Mouse (Mus musculus) neural tube, embryonic 14.5 days (tissue): Measurements from ENCODE around the gene Polr2e. TPM values are rescaled to one million over a fixed set of nuclear protein-coding genes. Genes with fewer than 3 reads are reported as not detected.

Source experiments
- ATAC-seq: fragments of 200-750 bp; cut with Nextera tagmentation; 2 replicates; pipeline ENCODE4 v1.8.0; 2017; ENCODE audit warnings: low read depth, mild to moderate bottlenecking, moderate TSS enrichment, moderate library complexity
- H3K27ac ChIP-seq: fragments of 300-500 bp; sonication (generic); 2 replicates; pipeline ENCODE4 v1.5.1; 2014; ENCODE audit warnings: low read depth, mild to moderate bottlenecking, control low read depth, low read length, moderate library complexity, mixed read lengths
- H3K27me3 ChIP-seq: fragments of 300-500 bp; sonication (generic); 2 replicates; pipeline ENCODE4 v1.6.1; 2014; ENCODE audit warnings: low read length; ENCODE audit not compliant: control insufficient read depth, insufficient read depth
- H3K36me3 ChIP-seq: fragments of 300-500 bp; sonication (generic); 2 replicates; pipeline ENCODE4 v1.6.1; 2014; ENCODE audit warnings: low read length, mixed read lengths; ENCODE audit not compliant: control insufficient read depth, insufficient read depth
- H3K4me1 ChIP-seq: fragments of 300-500 bp; sonication (generic); 2 replicates; pipeline ENCODE4 v1.6.1; 2014; ENCODE audit warnings: low read length; ENCODE audit not compliant: control insufficient read depth, insufficient read depth
- H3K4me2 ChIP-seq: fragments of 300-500 bp; sonication (generic); 2 replicates; pipeline ENCODE4 v1.6.1; 2014; ENCODE audit warnings: mild to moderate bottlenecking, low read depth, low read length, control low read depth
- H3K4me3 ChIP-seq: fragments of 300-500 bp; sonication (generic); 2 replicates; pipeline ENCODE4 v1.5.1; 2014; ENCODE audit warnings: low read depth, low read length, control low read depth, mixed read lengths
- H3K9ac ChIP-seq: fragments of 300-500 bp; sonication (generic); replicated peaks from 2 replicates; pipeline ENCODE4 v1.6.1; 2014; ENCODE audit warnings: low read depth, mild to moderate bottlenecking, control low read depth, low read length, mixed read lengths
- H3K9me3 ChIP-seq: fragments of 300-500 bp; sonication (generic); 2 replicates; pipeline ENCODE4 v1.6.1; 2016; ENCODE audit warnings: low read length; ENCODE audit not compliant: control insufficient read depth
- WGBS: fragments of 180-500 bp; shearing (Covaris S2); extraction: QIAGEN DNeasy Blood & Tissue Kit; methylation state at CpG from one replicate; pipeline ENCODE4 v1.1.7; 2014; 5-methylcytosine and 5-hydroxymethylcytosine counted together
- polyA plus RNA-seq: library from polyadenylated mRNA; unstranded; fragments of >200 nt; fragmentation: Nextera tagmentation; extraction: Ambion mirVana; gene quantifications from 2 replicates; pipeline ENCODE4 v1.2.1, GENCODE M21; 2014

Gene Polr2e
- polyA plus RNA-seq: 138 and 145 TPM in 2 replicates

DNA sequence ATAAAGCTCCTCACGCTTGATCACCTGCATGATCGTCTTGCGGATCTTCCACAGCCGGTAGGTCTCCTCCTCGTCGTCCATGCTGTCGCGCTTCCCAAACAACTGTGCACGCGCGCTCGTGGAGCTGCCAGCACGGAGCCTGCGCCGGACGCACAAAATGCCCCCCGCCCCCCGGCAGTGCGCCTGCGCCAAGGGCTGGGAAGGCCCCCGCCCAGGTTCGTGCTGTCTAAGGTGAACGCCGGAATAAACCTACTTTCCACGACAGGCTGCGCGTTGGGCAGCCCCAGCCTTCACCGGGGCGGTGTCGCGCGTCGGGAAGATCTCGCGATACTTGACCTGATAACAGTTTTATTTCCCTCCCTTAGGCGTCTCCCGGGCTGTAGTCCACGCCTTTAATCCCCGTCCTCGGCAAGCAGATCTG lies at the start of gene Polr2e:
Gene Polr2e (minus strand): TSS at position 237 of the 421 bp plus-strand sequence.
- Histone ChIP-seq H3K27ac (peak within 1 kb of the TSS; percentile 52; the same call in 1 of the 2 replicates), H3K9me3 (no peaks in the 10 kb centered on the region), H3K4me1 (peaks cover 15% of the 10 kb centered on the region), H3K9ac (peak within 1 kb of the TSS; percentile 75), H3K4me3 (peak within 1 kb of the TSS; percentile 74), H3K36me3 (peaks cover 32% of the 10 kb centered on the region), H3K4me2 (peak within 1 kb of the TSS; percentile 86), H3K27me3 (no peaks in the 10 kb centered on the region)
- WGBS: under 1% methylated on average over 40 of the region's 40 CpGs
- peak; percentile 97 for ATAC-seq

DNA sequence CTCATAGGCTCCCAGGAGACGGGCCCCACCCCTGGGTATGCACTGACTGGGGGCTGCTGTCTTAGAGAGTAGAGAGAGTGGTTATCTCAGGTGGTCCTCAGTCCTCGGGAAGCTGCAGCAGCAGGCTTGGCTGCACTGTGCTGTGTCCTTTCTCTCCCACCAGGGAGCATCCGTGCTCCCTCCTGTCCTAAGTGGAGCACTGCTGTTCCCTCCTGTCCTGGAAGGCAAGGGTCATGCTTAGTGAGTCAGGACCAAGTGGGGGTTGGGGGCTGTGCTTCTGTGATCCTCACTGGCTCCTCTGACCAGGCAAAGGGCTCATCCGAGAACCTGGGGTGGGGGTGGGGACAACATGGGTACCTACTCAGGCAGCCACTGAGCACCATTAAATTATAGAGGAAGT lies 49.6 kb upstream of the Polr2e start:
- no peak for ATAC-seq
- 52% methylated on average over 4 of the region's 4 CpGs for WGBS

DNA sequence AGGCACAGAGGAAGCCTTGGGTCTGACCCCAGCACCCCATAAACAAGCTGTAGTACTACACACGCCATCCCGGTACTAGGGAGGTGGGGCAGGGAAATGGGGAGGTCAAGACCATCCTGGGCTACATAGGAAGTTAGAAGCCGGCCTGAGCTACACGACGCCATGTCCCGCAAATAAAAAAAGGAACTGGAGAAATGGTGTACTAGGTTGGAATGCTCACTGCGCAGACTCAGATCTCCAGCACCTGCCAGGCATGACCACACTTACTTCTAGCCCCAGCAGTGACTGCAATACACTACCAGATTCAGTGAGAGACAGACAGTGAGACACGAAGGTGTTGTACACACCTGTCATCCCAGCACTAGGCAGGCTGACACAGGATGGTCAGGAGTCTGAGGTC lies 47.9 kb upstream of the Polr2e start:
- Histone ChIP-seq H3K4me1 (no peaks in the 10 kb centered on the region), H3K9ac (no peak overlapping the region), H3K27me3 (no peaks in the 10 kb centered on the region), H3K4me3 (no peak overlapping the region), H3K36me3 (peaks cover 5% of the 10 kb centered on the region; the same call in 1 of the 2 replicates), H3K27ac (no peak overlapping the region), H3K4me2 (no peak overlapping the region), H3K9me3 (no peaks in the 10 kb centered on the region)
- WGBS: 91% methylated on average over 8 of the region's 8 CpGs
- no peak for ATAC-seq

More for the DNA sequence above, 49.6 kb upstream of the Polr2e start:
- no peak overlapping the region for H3K4me2 ChIP-seq
- H3K9me3 ChIP-seq: no peaks in the 10 kb centered on the region
- H3K4me1 ChIP-seq: no peaks in the 10 kb centered on the region
- H3K27ac ChIP-seq: no peak overlapping the region
- H3K4me3 ChIP-seq: no peak overlapping the region
- 0 out of 2 replicates have a peak, but pooled peaks cover 3% of the 10 kb centered on the region for H3K36me3 ChIP-seq
- H3K9ac ChIP-seq: no peak overlapping the region
- H3K27me3 ChIP-seq: no peaks in the 10 kb centered on the region

DNA sequence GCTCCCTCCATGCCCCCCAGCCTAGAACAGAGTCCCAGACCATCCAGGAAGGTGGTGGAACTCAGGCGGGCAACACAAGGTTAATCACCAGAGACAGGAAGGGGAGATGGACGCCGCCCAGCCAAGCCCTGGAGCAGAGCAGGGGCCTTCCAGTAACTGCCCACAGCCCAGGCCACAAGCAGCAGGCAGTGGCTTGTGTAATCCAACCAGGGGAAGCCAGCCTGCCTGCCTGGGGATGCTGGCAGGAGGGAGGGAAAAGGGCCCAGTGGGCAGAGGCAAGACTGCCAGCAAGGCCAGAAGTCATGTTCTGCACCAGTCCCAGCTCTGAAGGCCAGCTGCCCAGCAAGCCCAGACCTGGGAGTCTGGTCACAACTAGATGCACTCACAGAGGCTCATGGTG lies 47.3 kb upstream of the Polr2e start:
- ATAC-seq: no peak
- peaks cover 11% of the 10 kb centered on the region for H3K36me3 ChIP-seq
- H3K4me3 ChIP-seq: no peak overlapping the region
- 78% methylated on average over 3 of the region's 3 CpGs for WGBS
- no peak overlapping the region for H3K4me2 ChIP-seq
- H3K27ac ChIP-seq: no peak overlapping the region
- no peaks in the 10 kb centered on the region for H3K9me3 ChIP-seq
- H3K27me3 ChIP-seq: no peaks in the 10 kb centered on the region
- no peaks in the 10 kb centered on the region for H3K4me1 ChIP-seq
- no peak overlapping the region for H3K9ac ChIP-seq

DNA sequence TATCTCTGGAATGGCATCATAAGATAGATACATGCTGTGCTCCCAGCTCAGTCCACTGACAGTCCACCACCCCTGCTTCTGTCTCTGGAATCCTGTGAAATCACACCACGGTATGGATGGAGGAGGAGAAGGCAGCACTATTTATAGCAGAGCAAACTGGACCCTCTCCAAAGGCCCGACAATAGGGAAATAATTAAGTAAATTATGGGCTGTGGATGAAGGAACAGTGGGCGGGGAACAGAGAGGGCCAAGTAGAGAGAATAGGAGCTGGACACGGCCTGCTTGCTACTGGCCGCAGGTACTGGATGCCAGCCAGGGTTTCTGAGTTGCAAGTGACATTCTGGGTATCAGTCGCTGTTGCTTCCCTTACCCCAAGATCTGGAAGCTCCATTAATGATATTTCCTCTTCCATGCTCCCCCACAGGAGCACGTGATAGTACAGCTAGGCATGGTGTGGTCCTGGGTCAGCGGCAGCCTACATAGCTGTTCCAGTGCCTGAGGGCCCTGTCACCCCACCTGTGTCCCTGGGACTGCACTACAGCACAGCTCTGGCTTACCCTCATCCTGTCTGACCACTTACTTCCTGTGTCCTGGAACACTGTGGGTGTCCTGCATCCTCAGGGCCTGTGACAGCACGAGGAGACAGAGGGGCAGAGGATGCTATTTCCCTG lies 45.4 kb upstream of the Polr2e start:
- Histone ChIP-seq H3K4me3 (no peak overlapping the region), H3K27ac (no peak overlapping the region), H3K9ac (no peak overlapping the region), H3K9me3 (no peaks in the 10 kb centered on the region), H3K27me3 (no peaks in the 10 kb centered on the region), H3K4me1 (no peaks in the 10 kb centered on the region), H3K36me3 (peaks cover 21% of the 10 kb centered on the region), H3K4me2 (no peak overlapping the region)
- peak; percentile 34; the same call in 1 of the 2 replicates for ATAC-seq
- 70% methylated on average over 9 of the region's 9 CpGs for WGBS

DNA sequence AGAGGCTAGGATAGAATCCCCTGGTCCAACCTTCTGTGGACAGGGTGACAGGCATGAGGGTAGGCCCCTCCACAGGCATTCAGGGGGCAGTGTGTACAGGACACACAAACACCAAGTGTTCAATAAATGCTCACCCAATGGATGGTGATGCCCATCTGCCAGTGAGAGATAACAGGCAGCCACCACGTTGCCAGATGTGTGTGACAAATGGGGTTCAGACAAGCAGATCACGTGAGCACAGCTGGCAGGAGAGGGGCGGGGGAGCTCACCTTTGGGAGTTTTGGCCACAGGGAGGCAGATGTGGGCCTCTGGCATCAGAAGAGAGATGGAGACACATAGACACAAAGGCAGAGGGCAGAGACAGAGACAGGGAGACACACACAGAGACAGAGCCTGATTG lies 41.5 kb upstream of the Polr2e start:
- 94% methylated on average over 3 of the region's 3 CpGs for WGBS
- no peaks in the 10 kb centered on the region for H3K9me3 ChIP-seq
- no peaks in the 10 kb centered on the region for H3K27me3 ChIP-seq
- no peak overlapping the region for H3K4me3 ChIP-seq
- no peaks in the 10 kb centered on the region for H3K4me1 ChIP-seq
- no peak overlapping the region for H3K27ac ChIP-seq
- no peak overlapping the region for H3K4me2 ChIP-seq
- no peak overlapping the region for H3K9ac ChIP-seq
- no peak for ATAC-seq
- H3K36me3 ChIP-seq: peaks cover 26% of the 10 kb centered on the region

DNA sequence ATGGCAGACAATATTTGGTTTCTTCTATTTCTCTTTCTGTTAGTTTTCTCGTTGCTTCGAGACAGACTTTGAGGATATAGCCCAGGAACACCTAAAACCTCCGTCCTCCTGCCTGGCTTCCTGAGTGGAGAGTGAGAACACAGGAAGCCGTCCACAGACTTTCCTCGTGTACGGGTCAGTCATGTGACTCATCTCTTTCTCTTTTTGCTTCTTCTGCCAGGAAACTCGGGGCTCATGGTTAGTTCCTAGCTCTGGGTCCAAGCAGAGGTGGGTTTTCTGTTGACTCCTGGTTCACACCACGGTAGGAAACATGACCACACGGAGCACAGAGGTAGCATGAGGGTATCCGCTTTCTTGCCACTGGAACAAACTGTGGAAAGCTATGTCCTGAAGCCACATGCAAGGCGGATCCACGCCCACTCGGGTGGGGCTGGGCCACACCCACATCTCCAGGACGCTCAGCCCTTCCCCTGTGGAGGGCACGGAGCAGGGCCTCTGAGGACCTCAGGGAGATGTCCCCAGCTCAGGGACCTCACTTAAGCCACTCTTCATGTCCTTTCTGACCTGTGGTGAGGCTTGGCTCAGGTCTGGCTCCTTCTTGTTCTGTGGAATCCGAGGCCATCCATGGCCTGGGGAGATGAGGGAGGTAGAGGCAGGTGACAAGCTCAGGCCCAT lies 40.9 kb upstream of the Polr2e start:
- H3K4me2 ChIP-seq: no peak overlapping the region
- H3K4me3 ChIP-seq: no peak overlapping the region
- H3K9ac ChIP-seq: no peak overlapping the region
- no peaks in the 10 kb centered on the region for H3K4me1 ChIP-seq
- ATAC-seq: no peak
- no peaks in the 10 kb centered on the region for H3K27me3 ChIP-seq
- 88% methylated on average over 16 of the region's 16 CpGs for WGBS
- no peaks in the 10 kb centered on the region for H3K9me3 ChIP-seq
- no peak overlapping the region for H3K27ac ChIP-seq
- peaks cover 26% of the 10 kb centered on the region for H3K36me3 ChIP-seq

DNA sequence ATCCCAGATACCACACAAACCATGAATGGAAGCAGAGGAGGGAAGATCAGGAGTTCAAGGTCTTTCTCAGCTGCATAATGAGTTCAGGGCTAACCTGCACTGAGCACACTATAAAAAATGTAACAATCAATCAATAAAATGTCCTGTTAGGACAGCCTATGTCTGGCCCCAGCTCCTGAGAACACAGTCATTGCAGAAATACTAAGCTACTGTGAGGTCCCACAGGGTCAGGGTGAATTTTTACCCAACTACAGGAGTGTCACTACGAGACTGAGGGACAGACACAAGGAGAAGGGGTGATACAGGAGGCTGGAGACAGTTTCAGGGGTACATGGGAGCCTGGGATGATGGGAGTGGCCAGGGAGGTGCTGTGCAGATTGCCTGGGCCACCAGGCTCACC lies 38.8 kb upstream of the Polr2e start:
- H3K4me3 ChIP-seq: no peak overlapping the region
- H3K27me3 ChIP-seq: no peaks in the 10 kb centered on the region
- H3K4me2 ChIP-seq: no peak overlapping the region
- no peak overlapping the region for H3K9ac ChIP-seq
- WGBS: 82% methylated on average over 1 of the region's 1 CpGs
- no peak for ATAC-seq
- no peaks in the 10 kb centered on the region for H3K9me3 ChIP-seq
- peaks cover 23% of the 10 kb centered on the region for H3K36me3 ChIP-seq
- H3K4me1 ChIP-seq: no peaks in the 10 kb centered on the region
- H3K27ac ChIP-seq: no peak overlapping the region

DNA sequence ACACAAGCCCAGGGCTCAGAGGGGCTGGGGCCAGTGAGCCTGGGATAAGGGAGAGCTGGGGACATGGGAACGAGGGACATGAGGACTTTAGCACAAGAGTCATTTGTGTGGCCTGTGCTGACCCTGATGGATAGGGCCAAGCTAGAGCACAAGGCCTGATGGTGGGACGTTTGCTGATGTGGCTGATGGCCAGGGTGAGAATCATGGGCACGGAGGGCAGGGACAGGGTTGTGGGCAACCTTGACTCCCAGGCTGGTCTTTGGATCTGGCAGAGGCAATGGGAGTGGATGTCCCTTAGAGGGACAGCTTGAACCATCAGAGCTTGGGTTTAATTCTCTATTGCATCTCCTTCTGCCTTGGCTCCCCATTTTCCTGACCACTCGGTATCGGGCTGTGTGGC lies 37.7 kb upstream of the Polr2e start:
- no peak for ATAC-seq
- peaks cover 20% of the 10 kb centered on the region for H3K36me3 ChIP-seq
- H3K27me3 ChIP-seq: no peaks in the 10 kb centered on the region
- no peak overlapping the region for H3K27ac ChIP-seq
- H3K4me1 ChIP-seq: no peaks in the 10 kb centered on the region
- no peak overlapping the region for H3K4me3 ChIP-seq
- H3K9ac ChIP-seq: no peak overlapping the region
- H3K9me3 ChIP-seq: no peaks in the 10 kb centered on the region
- no peak overlapping the region for H3K4me2 ChIP-seq
- 85% methylated on average over 5 of the region's 5 CpGs for WGBS
